In the genomic region with DNA sequence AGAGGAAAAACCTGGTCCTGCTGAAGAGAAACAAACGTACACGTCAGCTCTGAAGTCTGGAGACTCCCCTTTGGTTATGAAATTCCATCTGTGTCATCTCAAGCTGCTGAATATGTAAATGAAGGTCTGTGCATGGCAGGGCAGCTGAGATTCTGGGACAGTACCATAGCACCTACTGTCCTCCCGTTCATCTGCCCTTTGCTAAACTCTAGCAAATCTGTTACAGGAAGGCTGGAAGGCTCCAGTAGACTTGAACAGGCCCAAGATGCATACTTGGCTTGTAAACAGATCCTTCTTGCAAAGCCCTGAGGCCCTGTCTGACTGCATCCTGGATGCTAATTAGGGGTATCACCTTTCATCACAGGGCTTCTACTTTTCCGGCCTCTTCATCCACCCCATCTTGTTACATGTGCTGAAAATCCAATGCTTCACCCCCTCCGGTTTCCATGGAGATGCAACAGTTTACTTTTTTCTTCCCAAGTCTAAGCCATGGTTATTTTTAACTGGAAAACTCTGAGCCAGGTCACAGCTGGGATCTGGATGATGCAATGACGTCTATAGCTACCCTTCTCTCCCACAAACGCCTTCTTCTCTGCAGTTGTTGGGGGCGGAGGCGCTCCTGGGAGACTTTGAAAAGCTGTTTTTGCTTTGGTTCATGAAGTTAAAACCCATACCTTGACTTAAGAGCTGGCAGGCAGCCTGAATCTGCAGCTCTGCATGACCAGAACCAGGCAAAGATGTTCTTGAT, we compare ENCODE assay signal across 8 mouse cellular contexts. TPM values are rescaled to one million over a fixed set of nuclear protein-coding genes. Genes with fewer than 3 reads are reported as not detected.
DNase-seq lines count a peak whose midpoint lies in the region; ATAC-seq lines count a peak whose summit lies in the region.

No protein-coding gene starts in this region.

- 0 out of 2 replicates have a peak overlapping the region, but pooled peaks have one; percentile 5 for H3K4me2 ChIP-seq in embryonic facial prominence, embryonic 12.5 days (replicated peaks)
- H3K4me2 ChIP-seq in kidney, embryonic 16.5 days (replicated peaks; ENCODE audit: low read depth, low read length), result peak overlapping the region; percentile 16; the same call in 1 of the 2 replicates

- no peak overlapping the region for H3K4me3 ChIP-seq in embryonic facial prominence, embryonic 12.5 days
- no peak overlapping the region for H3K4me3 ChIP-seq in kidney, embryonic 16.5 days (ENCODE audit: low read length)
- H3K4me3 ChIP-seq in hindbrain, embryonic 10.5 days, result no peak overlapping the region

- H3K9ac ChIP-seq in embryonic facial prominence, embryonic 12.5 days, result no peak overlapping the region
- no peak overlapping the region for H3K9ac ChIP-seq in kidney, embryonic 16.5 days (replicated peaks; ENCODE audit: low read length)

- peak overlapping the region; percentile 73 for H3K27ac ChIP-seq in embryonic facial prominence, embryonic 12.5 days
- peak overlapping the region; percentile 92 for H3K27ac ChIP-seq in kidney, embryonic 16.5 days (ENCODE audit: low read length)
- no peak overlapping the region for H3K27ac ChIP-seq in hindbrain, embryonic 10.5 days

- peaks cover 18% of the 10 kb centered on the region for H3K4me1 ChIP-seq in embryonic facial prominence, embryonic 12.5 days
- peaks cover 24% of the 10 kb centered on the region for H3K4me1 ChIP-seq in kidney, embryonic 16.5 days (ENCODE audit: insufficient read depth, low read length)
- peaks cover 17% of the 10 kb centered on the region for H3K4me1 ChIP-seq in hindbrain, embryonic 10.5 days (replicated peaks)

- no peaks in the 10 kb centered on the region for H3K36me3 ChIP-seq in embryonic facial prominence, embryonic 12.5 days
- no peaks in the 10 kb centered on the region; the same call in 1 of the 2 replicates for H3K36me3 ChIP-seq in kidney, embryonic 16.5 days (ENCODE audit: insufficient read depth, low read length)
- H3K36me3 ChIP-seq in hindbrain, embryonic 10.5 days, result peaks cover under 1% of the 10 kb centered on the region; the same call in 1 of the 2 replicates

- WGBS in embryonic facial prominence, embryonic 12.5 days, result 26% methylated on average over 9 of the region's 9 CpGs
- WGBS in kidney, embryonic 16.5 days, result 33% methylated on average over 9 of the region's 9 CpGs
- 60% methylated on average over 9 of the region's 9 CpGs for WGBS in hindbrain, embryonic 10.5 days

- H3K27me3 ChIP-seq in embryonic facial prominence, embryonic 12.5 days, result peaks cover 9% of the 10 kb centered on the region; the same call in 1 of the 2 replicates
- no peaks in the 10 kb centered on the region for H3K27me3 ChIP-seq in kidney, embryonic 16.5 days (ENCODE audit: insufficient read depth, low read length)
- peaks cover 23% of the 10 kb centered on the region for H3K27me3 ChIP-seq in hindbrain, embryonic 10.5 days (ENCODE audit: insufficient read depth, poor library complexity, severe bottlenecking)

- no peaks in the 10 kb centered on the region for H3K9me3 ChIP-seq in embryonic facial prominence, embryonic 12.5 days
- no peaks in the 10 kb centered on the region for H3K9me3 ChIP-seq in kidney, embryonic 16.5 days (ENCODE audit: low read length)
- H3K9me3 ChIP-seq in hindbrain, embryonic 10.5 days, result no peaks in the 10 kb centered on the region

- ATAC-seq in embryonic facial prominence, embryonic 12.5 days (ENCODE audit: insufficient number of reproducible peaks, insufficient read depth, low FRiP score, low TSS enrichment), result no peak
- ATAC-seq in kidney, embryonic 16.5 days (ENCODE audit: low FRiP score, low TSS enrichment), result no peak
- no peak for ATAC-seq in granulocyte monocyte progenitor cell, adult 5-6 weeks (replicated peaks; ENCODE audit: poor library complexity, severe bottlenecking)

- DNase-seq in layer of hippocampus, adult 11-12 months (ENCODE audit: low spot score), result peak; percentile 51
- no peak for DNase-seq in layer of hippocampus, postnatal 10 days (ENCODE audit: low spot score in 2 of 2)
- peak; percentile 57 to 74 for DNase-seq in right cerebral cortex, postnatal 36 days (ENCODE audit: low spot score in 2 of 2)
- no peak for DNase-seq in hindbrain, embryonic 10.5 days (ENCODE audit: low spot score)
- no peak for DNase-seq in testis, postnatal 14 days (ENCODE audit: low spot score)

RNA-seq across cellular contexts. Expression of a gene that starts 4.0 kb away (rescaled TPM):
- 10 to 100 TPM; 15.9 to 17.3 TPM for total RNA-seq in layer of hippocampus, postnatal 10 days (2021)
- 13.5 and 16.0 TPM in 2 replicates for polyA plus RNA-seq in embryonic facial prominence, embryonic 12.5 days (2016; fragmentation: Nextera tagmentation; extraction: Ambion mirVana)
- polyA plus RNA-seq in kidney, embryonic 16.5 days (2015; fragmentation: Nextera tagmentation; extraction: Ambion mirVana), result 45.4 and 54.6 TPM in 2 replicates
- not detected in 2 replicates for total RNA-seq in granulocyte monocyte progenitor cell, adult 5-6 weeks (2014; fragmentation: Nextera tagmentation)
- total RNA-seq in granulocyte monocyte progenitor cell, adult 5-6 weeks (2017), result 0.31 TPM in 1 of 2 replicates, not detected in the other
- 11.0 and 13.3 TPM in 2 replicates for polyA plus RNA-seq in hindbrain, embryonic 10.5 days (2016; fragmentation: Nextera tagmentation; extraction: Ambion mirVana)

RNA-seq across cellular contexts. Expression of a gene that starts 56.3 kb away (rescaled TPM):
- 10 to 100 TPM; 34.8 to 35.6 TPM for total RNA-seq in layer of hippocampus, postnatal 10 days (2021)
- polyA plus RNA-seq in embryonic facial prominence, embryonic 12.5 days (2016; fragmentation: Nextera tagmentation; extraction: Ambion mirVana), result 42.8 and 43.2 TPM in 2 replicates
- polyA plus RNA-seq in kidney, embryonic 16.5 days (2015; fragmentation: Nextera tagmentation; extraction: Ambion mirVana), result 34.1 and 36.1 TPM in 2 replicates
- total RNA-seq in granulocyte monocyte progenitor cell, adult 5-6 weeks (2014; fragmentation: Nextera tagmentation), result 27.1 and 29.0 TPM in 2 replicates
- 20.0 and 22.2 TPM in 2 replicates for total RNA-seq in granulocyte monocyte progenitor cell, adult 5-6 weeks (2017)
- polyA plus RNA-seq in hindbrain, embryonic 10.5 days (2016; fragmentation: Nextera tagmentation; extraction: Ambion mirVana), result 30.5 and 36.1 TPM in 2 replicates

RNA-seq across cellular contexts. Expression of a gene that starts 56.4 kb away (rescaled TPM):
- total RNA-seq in layer of hippocampus, postnatal 10 days (2021), result 100 to 1,000 TPM; 105 to 117 TPM
- polyA plus RNA-seq in embryonic facial prominence, embryonic 12.5 days (2016; fragmentation: Nextera tagmentation; extraction: Ambion mirVana), result 24.8 and 26.4 TPM in 2 replicates
- polyA plus RNA-seq in kidney, embryonic 16.5 days (2015; fragmentation: Nextera tagmentation; extraction: Ambion mirVana), result 12.0 TPM in 2 replicates
- 28.9 and 40.2 TPM in 2 replicates for total RNA-seq in granulocyte monocyte progenitor cell, adult 5-6 weeks (2014; fragmentation: Nextera tagmentation)
- total RNA-seq in granulocyte monocyte progenitor cell, adult 5-6 weeks (2017), result 34.7 and 38.5 TPM in 2 replicates
- 21.7 and 22.6 TPM in 2 replicates for polyA plus RNA-seq in hindbrain, embryonic 10.5 days (2016; fragmentation: Nextera tagmentation; extraction: Ambion mirVana)

Comparison
In these comparisons a context has a peak if more than half of its experiments do, and no peak if none do; other contexts are left out.
1. DNase-seq: peak in layer of hippocampus, adult 11-12 months (single experiment) and right cerebral cortex, postnatal 36 days (2 of 2); none in layer of hippocampus, postnatal 10 days (0 of 2), hindbrain, embryonic 10.5 days (single experiment) and testis, postnatal 14 days (single experiment).